Mouse (Mus musculus) gonadal fat pad, adult 2 months (tissue): Measurements from ENCODE around the gene Hipk3. TPM values are rescaled to one million over a fixed set of nuclear protein-coding genes. Genes with fewer than 3 reads are reported as not detected.

Experiments used
- DNase-seq: peaks from one replicate; pipeline ENCODE4 v3.0.0-alpha.2; 2012; ENCODE audit warnings: low read depth
- polyA plus RNA-seq: library from polyadenylated mRNA; depleted of rRNA; stranded (reverse); fragments of >200 nt; gene quantifications from 2 replicates; pipeline ENCODE4 v1.2.3, GENCODE M21; 2012; rRNA removed

Hipk3 gene
- 46.9 and 53.3 TPM in 2 replicates for polyA plus RNA-seq

- DNase-seq = no peak
Observed at GRCm38 (mm10) chr2:104493951-104494800, at the start of gene Hipk3. TSS of gene Hipk3 (minus strand) at chr2:104494446.

DNA sequence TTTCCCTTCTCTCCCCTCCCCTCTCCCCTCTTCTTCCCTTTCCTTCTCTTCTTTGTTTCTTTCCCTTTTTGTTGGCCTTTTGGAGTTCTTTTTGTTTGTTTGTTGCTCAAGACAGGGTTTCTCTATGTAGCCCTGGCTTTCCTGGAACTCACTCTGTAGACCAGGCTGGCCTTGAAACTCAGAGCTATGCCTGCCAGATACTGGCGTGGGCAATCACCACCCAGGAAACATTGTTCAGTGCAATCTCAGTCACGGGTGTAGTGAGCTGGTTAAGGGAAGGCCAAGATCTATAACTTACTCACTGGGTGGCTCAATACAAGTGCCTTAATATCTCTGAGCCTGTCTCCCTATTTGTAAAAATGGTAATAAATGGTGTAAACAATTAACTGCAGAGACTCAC is 46.0 kb upstream of the Hipk3 start:
- no peak for DNase-seq

DNA sequence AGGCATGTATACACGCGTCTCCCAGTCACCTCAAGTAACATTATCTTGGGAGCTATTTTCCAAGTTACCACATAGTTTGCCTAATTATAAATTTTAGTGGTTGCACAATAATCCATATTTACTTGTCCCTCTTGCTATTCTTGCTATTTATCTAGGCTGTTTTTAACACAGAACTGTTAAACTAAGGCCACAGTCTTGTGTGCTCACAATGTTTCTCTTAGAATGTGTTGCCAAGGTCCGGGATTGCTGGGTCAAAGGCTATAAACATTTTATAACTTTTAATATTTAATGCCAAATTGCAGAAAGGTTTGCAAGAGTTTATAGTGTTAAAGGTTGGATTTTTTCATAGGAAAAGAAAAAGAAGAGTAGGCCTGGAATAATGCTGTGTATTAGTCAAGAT is 40.5 kb upstream of the Hipk3 start:
- DNase-seq = no peak

DNA sequence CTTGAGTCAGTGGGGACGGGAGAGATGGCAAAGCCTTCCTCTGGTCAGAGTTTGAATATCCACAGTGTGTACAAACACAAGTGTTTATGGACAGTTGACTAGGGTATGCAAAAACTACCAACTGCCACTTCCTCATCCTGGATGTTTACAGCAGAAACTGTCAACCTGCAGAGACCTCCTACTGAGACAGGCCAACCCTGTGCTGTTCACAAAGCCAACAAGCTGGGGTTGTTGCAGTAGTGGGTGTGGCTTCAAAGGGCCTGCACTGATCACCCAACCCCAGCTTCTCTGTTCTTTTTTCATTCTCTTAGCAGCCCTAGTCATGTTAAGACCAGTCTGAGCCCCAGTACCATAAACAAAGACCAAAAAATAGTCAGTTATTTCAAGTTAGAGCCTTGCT is 38.3 kb upstream of the Hipk3 start:
- no peak for DNase-seq

DNA sequence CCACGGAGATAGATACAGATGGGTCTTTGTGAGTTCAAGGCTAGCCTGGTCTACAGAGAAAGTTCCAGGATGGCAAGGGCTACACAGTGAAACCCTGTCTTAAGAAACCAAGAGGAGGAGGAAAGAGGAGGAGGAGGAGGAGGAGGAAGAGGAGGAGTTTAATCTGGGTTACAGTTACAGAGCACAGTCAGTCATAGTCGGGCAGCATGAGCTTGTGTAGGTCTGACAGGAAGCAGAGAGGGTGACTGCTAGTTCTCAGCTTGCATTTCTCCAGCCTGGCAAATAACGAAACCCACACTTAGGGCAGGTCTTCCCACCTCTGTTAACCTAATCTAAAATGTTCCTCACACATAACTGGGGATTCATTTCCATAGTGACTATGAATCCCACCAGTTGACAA is 32.3 kb upstream of the Hipk3 start:
- no peak for DNase-seq

DNA sequence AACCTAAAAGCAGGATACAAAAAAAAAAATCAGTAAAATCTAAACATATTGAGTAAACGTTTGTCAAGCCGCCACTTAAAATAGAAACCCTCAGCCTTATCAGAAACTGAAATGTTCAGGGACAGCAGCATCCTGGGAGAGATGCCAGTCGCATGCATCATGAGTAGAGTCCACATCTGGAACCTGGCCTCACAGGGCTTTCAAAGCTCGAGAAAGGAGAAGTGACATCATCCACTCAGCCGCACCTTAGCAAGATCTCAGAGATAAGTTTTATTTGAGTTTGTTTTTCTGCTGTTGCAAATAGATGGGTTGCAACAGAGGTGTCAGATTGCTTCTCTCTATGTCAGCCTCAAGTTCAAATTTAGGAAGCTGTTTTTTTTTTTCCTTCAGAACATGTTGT is 31.3 kb upstream of the Hipk3 start:
- DNase-seq = no peak

GRCm38 (mm10) chr2:104511622-104512021 is 17.4 kb upstream of the Hipk3 start:
- DNase-seq = no peak

- DNase-seq = no peak
Observed at GRCm38 (mm10) chr2:104502388-104502787, 8.1 kb upstream of the Hipk3 start.

- no peak for DNase-seq
Observed at GRCm38 (mm10) chr2:104501091-104501490, 6.8 kb upstream of the Hipk3 start.

- no peak for DNase-seq
Observed at GRCm38 (mm10) chr2:104497771-104498170, 3.5 kb upstream of the Hipk3 start.

DNA sequence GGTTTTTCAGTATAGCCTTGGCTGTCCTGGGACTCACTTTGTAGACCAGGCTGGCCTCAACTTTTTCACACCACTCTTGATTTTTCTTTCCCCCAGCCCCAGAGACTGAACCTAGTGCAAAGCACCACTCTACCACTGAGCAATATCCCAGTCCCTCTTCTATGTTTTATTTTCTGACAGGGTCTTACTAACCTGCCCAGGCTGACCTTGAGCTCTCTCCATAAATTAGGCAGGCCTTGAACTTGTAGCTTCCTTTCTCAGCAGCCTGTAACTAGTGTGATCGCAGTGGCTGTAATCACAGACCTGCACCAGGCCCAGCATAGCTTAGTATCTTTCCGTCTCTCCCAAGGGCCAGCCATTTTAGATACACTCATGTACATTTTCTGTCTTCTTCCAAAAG is 3.0 kb upstream of the Hipk3 start:
- DNase-seq = no peak

GRCm38 (mm10) chr2:104496206-104496605 is 2.0 kb upstream of the Hipk3 start:
- DNase-seq = no peak

GRCm38 (mm10) chr2:104494801-104495185 is 547 bp upstream of the Hipk3 start:
- no peak for DNase-seq

- no peak for DNase-seq
Observed at GRCm38 (mm10) chr2:104493021-104493950, 960 bp downstream of the Hipk3 start.

DNA sequence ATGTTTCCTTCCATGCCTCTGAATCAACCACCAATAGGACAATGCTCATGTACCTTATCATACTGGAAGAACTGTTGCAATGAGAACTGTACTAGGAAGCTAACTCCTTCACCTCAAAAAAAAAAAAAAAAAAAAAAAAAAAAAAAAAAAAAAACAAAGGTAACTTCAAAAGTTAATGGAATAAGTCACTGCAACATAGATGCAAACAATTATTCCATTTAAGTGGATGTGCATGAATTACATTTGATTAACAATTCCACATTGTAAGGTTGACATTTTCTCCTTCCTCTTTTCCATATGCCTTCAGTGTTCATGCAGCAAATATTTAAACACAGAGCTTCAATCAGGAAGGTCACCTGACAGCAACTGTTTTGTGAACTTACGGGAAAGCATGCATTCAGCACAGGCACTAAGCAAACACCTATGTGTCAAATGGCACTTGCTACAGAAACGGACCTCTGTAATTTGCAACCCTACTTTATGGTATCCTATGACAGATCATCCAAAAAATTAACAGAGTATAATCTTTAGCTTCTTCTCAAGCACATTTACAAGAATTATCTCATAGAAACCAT is 2.9 kb downstream of the Hipk3 start:
- no peak for DNase-seq

GRCm38 (mm10) chr2:104490761-104491160 is 3.5 kb downstream of the Hipk3 start:
- no peak for DNase-seq

- DNase-seq = no peak
Observed at GRCm38 (mm10) chr2:104489851-104490250, 4.4 kb downstream of the Hipk3 start.

DNA sequence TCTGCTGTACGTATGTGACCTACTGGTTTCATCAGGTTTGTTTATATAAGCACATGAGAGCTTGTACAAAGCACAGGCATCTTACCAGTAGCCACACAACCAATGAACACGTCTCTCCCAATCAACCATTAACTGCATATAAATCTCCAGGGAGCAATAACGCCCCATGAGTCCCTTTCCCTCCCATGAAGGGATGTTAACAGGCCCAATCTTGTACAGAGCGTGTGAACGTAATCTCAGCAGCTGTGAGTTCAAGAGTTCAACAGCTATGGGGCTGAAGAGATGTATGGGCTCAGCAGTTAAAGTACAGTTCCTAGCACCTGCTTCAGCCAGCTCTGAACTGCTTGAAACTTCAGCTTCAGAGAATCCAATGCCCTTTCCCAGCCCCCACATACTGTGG is 9.8 kb downstream of the Hipk3 start:
- no peak for DNase-seq

DNA sequence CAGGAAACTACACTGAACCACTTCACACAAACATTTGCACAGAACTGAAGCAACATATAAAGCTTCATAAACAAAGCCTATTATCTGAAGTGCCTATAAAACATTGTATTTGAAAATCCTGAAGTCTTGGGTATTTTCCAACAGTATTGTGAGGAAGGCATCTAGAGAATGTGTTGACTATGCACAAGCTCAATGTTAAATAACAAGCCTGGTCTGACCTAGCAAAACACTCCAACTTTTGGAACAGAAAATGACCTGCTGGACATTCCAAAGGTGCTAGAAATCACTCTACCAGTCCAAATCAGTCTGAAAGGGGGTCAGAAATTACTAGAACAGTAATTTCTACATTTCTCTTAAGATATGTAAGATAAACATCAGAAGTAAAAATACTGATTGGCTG is 12.1 kb downstream of the Hipk3 start:
- no peak for DNase-seq

GRCm38 (mm10) chr2:104479054-104479453 is 15.2 kb downstream of the Hipk3 start:
- no peak for DNase-seq

GRCm38 (mm10) chr2:104477398-104478015 is 16.7 kb downstream of the Hipk3 start:
- DNase-seq = no peak

GRCm38 (mm10) chr2:104472056-104472455 is 22.2 kb downstream of the Hipk3 start:
- DNase-seq = no peak
